Mouse (Mus musculus) C2C12 (cell line): ENCODE data around the gene Pnp.

ENCODE experiments used
- CEBPB ChIP-seq: IDR thresholded peaks from one replicate; pipeline ENCODE4 v1.6.1; 2011; ENCODE audit warnings: low read depth, mild to moderate bottlenecking, control low read depth, moderate library complexity
- CTCF ChIP-seq: IDR thresholded peaks from one replicate; pipeline ENCODE4 v1.5.1; 2011; ENCODE audit not compliant: control insufficient read depth, insufficient read depth, insufficient read length
- MAX ChIP-seq: IDR thresholded peaks from one replicate; pipeline ENCODE4 v1.6.1; 2011; ENCODE audit warnings: mild to moderate bottlenecking, control low read depth
- MYOD1 ChIP-seq: IDR thresholded peaks from one replicate; pipeline ENCODE4 v1.6.1; 2011; ENCODE audit warnings: low read depth; ENCODE audit not compliant: control insufficient read depth, insufficient read length
- MYOG ChIP-seq: IDR thresholded peaks from one replicate; pipeline ENCODE4 v1.6.1; 2011; ENCODE audit not compliant: control insufficient read depth, insufficient read length; ENCODE audit errors: extremely low read depth
- USF1 ChIP-seq: IDR thresholded peaks from one replicate; pipeline ENCODE4 v1.6.1; 2011; ENCODE audit warnings: low read depth, mild to moderate bottlenecking, control low read depth, moderate library complexity

DNA sequence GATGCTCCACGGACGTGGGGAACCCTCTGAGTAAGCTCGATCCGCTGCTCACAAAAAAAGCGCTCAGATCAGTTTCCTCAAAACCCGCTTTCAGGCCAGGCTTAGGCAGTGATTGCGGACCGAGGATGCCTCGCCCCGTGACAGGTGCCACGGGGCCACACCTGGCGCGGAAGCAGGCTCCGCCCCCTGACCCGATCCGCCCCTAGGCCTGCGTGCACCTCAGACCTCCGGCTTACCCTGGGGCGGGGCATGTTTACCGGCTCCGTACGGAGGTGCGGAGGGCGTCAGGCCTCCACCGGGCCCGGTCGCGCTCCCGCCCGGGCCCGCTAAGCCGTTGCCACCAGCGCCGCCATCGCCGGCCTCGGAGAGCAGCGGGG is 517 bp upstream of the Pnp start:
- TF ChIP-seq CTCF (no peak), MYOG (no peak), MAX (no peak), USF1 (no peak), MYOD1 (no peak), CEBPB (no peak)
